Mouse (Mus musculus): Measurements from ENCODE around the gene Trim14. TPM values are rescaled to one million over a fixed set of nuclear protein-coding genes. Genes with fewer than 3 reads are reported as not detected.

Trim14 gene
- polyA plus RNA-seq, 1 experiment from 2014 or later, result 2.4 TPM

DNA sequence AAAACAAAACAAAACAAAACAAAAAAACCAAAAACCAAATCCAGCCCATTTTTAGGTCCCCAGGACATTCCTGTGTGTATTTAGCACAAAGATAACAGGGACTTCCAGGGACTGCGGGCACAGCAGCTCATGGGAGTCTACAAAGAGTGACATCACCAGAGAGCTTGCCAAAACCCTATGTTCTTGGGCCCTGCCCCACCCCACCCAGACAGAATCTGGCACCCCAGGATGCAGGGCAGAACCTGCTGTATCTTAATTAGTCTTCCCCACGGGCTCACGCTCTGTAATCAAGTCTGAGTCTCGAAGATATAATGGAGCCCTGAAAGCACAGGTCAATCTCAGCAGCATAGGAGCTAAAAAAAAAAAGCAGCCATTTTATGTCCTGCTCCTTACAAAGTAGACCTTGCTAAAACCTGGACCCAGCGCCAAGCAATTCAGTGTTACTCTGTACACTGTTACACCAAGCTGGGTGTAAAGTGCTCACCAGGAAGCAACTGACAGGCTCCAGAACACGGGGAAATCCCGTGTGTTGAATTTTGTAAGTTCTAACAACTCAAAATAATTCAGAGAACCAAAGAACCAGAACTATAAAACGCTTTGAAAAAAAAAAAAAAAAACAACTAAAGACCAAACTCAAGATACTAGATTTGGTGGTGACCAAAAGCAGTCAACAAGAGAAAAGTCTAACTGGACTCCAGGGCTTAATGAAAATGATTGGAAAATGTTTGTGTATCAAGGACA lies 31.2 kb upstream of the Trim14 start:
- DNase-seq, result no peak

DNA sequence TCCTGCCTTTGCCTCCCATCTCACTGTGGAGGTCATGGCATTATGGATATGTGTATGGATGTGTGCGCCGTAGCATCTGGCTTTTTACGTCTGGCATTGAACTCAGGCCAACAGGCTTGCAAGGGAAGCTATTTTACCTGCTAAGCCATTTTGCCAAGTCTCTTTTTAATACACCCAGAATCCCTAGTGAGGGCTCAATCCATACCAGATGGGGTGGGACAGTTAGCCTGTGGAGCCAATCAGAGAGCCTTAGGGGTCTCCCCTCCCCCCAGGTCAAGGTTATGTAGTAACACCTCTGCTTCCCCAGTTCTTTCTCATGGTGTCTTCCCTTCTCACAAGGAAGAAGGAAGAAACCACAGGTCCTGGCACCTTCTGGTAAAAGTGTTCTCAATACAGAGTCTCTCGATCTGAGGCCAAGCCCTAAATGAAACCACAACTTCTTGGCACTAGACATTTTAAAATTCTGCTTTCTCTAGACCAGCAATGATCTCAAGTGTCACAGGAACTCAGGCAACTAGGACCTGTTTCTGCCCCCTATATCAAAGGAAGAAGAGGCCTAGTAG lies 29.5 kb upstream of the Trim14 start:
- no peak overlapping the region for H3K27ac ChIP-seq (replicated peaks; ENCODE audit: low read depth, low read length)
- H3K27me3 ChIP-seq (ENCODE audit: control insufficient read depth, insufficient read depth, low read length), result no peaks in the 10 kb centered on the region
- no peak overlapping the region for H3K9ac ChIP-seq (replicated peaks; ENCODE audit: low read length)
- ATAC-seq (ENCODE audit: low FRiP score, low TSS enrichment) (no peak), DNase-seq (no peak)
- no peak overlapping the region for H3K4me2 ChIP-seq (ENCODE audit: low read length)
- H3K4me1 ChIP-seq (ENCODE audit: control insufficient read depth, insufficient read depth, low read length), result 0 out of 2 replicates have a peak, but pooled peaks cover 2% of the 10 kb centered on the region
- H3K36me3 ChIP-seq (ENCODE audit: control insufficient read depth, insufficient read depth, low read length), result no peaks in the 10 kb centered on the region
- WGBS, result 95% methylated on average over 4 of the region's 4 CpGs
- no peaks in the 10 kb centered on the region for H3K9me3 ChIP-seq (ENCODE audit: control insufficient read depth, low read length)
- H3K4me3 ChIP-seq (replicated peaks; ENCODE audit: low read depth, low read length), result no peak overlapping the region

More for the DNA sequence above, 31.2 kb upstream of the Trim14 start:
- H3K36me3 ChIP-seq (ENCODE audit: control insufficient read depth, insufficient read depth, low read length), result no peaks in the 10 kb centered on the region
- H3K27me3 ChIP-seq (ENCODE audit: control insufficient read depth, insufficient read depth, low read length), result no peaks in the 10 kb centered on the region
- H3K4me3 ChIP-seq (replicated peaks; ENCODE audit: low read depth, low read length), result no peak overlapping the region
- 74% methylated on average over 8 of the region's 8 CpGs for WGBS
- 0 out of 2 replicates have a peak, but pooled peaks cover 2% of the 10 kb centered on the region for H3K4me1 ChIP-seq (ENCODE audit: control insufficient read depth, insufficient read depth, low read length)
- H3K9ac ChIP-seq (replicated peaks; ENCODE audit: low read length), result no peak overlapping the region
- H3K4me2 ChIP-seq (ENCODE audit: low read length), result no peak overlapping the region
- no peaks in the 10 kb centered on the region for H3K9me3 ChIP-seq (ENCODE audit: control insufficient read depth, low read length)
- H3K27ac ChIP-seq (replicated peaks; ENCODE audit: low read depth, low read length), result no peak overlapping the region
- no peak for ATAC-seq (ENCODE audit: low FRiP score, low TSS enrichment)

DNA sequence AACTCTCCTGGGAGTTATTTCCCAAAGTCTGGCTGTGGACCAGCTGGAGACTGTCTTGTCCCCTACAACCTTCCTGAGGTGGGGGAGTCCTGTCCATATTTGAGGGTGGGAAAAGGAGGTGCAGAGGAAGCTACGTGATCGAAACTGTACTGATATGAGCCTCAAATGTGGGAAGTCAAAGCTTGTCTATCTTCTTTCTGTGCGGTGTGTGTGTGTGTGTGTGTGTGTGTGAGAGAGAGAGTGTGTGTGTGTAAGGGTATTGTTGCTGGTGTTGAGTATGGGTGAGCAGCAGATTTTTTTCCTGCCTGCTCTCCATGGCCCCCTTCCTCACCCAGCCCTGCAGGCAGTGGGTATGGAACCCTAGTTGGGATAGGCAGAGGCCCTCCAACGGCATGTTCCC lies 28.3 kb upstream of the Trim14 start:
- DNase-seq, result no peak
- no peak overlapping the region for H3K4me2 ChIP-seq (ENCODE audit: low read length)
- 91% methylated on average over 4 of the region's 4 CpGs for WGBS

DNA sequence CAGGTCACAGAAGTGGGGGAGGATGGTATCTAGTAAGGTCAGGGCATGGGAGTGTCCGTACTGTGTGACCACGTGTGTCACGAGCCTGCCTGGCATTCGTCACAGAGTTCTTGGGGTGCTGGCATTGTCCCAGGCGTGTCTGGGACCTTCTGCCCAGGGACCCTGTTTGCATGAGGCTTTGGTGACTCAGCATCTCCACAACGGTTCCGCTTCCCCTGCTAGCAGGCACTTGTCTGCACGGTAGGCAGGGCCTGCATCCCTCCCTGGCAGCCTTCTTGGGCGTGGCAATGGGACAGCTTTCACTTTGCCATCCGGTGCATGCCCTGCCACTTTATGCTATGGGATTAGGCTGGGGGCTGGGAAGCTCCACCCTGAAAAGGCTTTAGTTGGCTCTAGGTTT lies 27.9 kb upstream of the Trim14 start:
- H3K9me3 ChIP-seq (ENCODE audit: control insufficient read depth, low read length), result no peaks in the 10 kb centered on the region
- DNase-seq (no peak), ATAC-seq (ENCODE audit: low FRiP score, low TSS enrichment) (no peak)
- 61% methylated on average over 10 of the region's 10 CpGs for WGBS
- no peak overlapping the region for H3K4me3 ChIP-seq (replicated peaks; ENCODE audit: low read depth, low read length)
- no peak overlapping the region for H3K27ac ChIP-seq (replicated peaks; ENCODE audit: low read depth, low read length)
- H3K27me3 ChIP-seq (ENCODE audit: control insufficient read depth, insufficient read depth, low read length), result no peaks in the 10 kb centered on the region
- no peaks in the 10 kb centered on the region for H3K36me3 ChIP-seq (ENCODE audit: control insufficient read depth, insufficient read depth, low read length)
- H3K4me1 ChIP-seq (ENCODE audit: control insufficient read depth, insufficient read depth, low read length), result no peaks in the 10 kb centered on the region
- no peak overlapping the region for H3K4me2 ChIP-seq (ENCODE audit: low read length)
- H3K9ac ChIP-seq (replicated peaks; ENCODE audit: low read length), result no peak overlapping the region

More for the DNA sequence above, 28.3 kb upstream of the Trim14 start:
- 0 out of 2 replicates have a peak, but pooled peaks cover under 1% of the 10 kb centered on the region for H3K4me1 ChIP-seq (ENCODE audit: control insufficient read depth, insufficient read depth, low read length)
- H3K36me3 ChIP-seq (ENCODE audit: control insufficient read depth, insufficient read depth, low read length), result no peaks in the 10 kb centered on the region
- H3K9me3 ChIP-seq (ENCODE audit: control insufficient read depth, low read length), result no peaks in the 10 kb centered on the region
- H3K9ac ChIP-seq (replicated peaks; ENCODE audit: low read length), result no peak overlapping the region
- H3K27me3 ChIP-seq (ENCODE audit: control insufficient read depth, insufficient read depth, low read length), result no peaks in the 10 kb centered on the region
- no peak for ATAC-seq (ENCODE audit: low FRiP score, low TSS enrichment)
- no peak overlapping the region for H3K27ac ChIP-seq (replicated peaks; ENCODE audit: low read depth, low read length)
- no peak overlapping the region for H3K4me3 ChIP-seq (replicated peaks; ENCODE audit: low read depth, low read length)

DNA sequence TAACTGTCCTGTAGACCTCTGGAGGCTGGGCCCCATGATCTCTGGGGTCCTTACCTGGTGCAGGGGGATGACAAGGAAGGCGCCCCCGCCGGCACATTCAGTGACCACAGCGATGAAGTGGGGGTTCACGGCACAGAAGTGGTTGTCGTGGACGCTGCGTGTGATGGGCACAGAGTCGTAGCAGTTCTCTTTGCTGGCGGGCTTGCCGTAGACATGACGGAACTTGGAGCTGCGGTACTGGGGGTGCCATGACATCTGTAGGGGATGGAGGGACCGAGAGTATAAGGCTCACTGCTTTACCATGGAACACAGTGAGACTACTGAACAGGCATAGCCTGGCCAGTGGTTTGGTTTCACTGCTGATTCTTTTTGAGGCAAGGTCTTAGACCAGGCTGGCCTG lies 26.9 kb upstream of the Trim14 start:
- H3K27ac ChIP-seq (replicated peaks; ENCODE audit: low read depth, low read length), result no peak overlapping the region
- DNase-seq (no peak), ATAC-seq (ENCODE audit: low FRiP score, low TSS enrichment) (no peak)
- no peaks in the 10 kb centered on the region for H3K27me3 ChIP-seq (ENCODE audit: control insufficient read depth, insufficient read depth, low read length)
- no peaks in the 10 kb centered on the region for H3K4me1 ChIP-seq (ENCODE audit: control insufficient read depth, insufficient read depth, low read length)
- 97% methylated on average over 14 of the region's 14 CpGs for WGBS
- H3K36me3 ChIP-seq (ENCODE audit: control insufficient read depth, insufficient read depth, low read length), result no peaks in the 10 kb centered on the region
- no peaks in the 10 kb centered on the region for H3K9me3 ChIP-seq (ENCODE audit: control insufficient read depth, low read length)
- no peak overlapping the region for H3K9ac ChIP-seq (replicated peaks; ENCODE audit: low read length)
- no peak overlapping the region for H3K4me3 ChIP-seq (replicated peaks; ENCODE audit: low read depth, low read length)
- no peak overlapping the region for H3K4me2 ChIP-seq (ENCODE audit: low read length)

DNA sequence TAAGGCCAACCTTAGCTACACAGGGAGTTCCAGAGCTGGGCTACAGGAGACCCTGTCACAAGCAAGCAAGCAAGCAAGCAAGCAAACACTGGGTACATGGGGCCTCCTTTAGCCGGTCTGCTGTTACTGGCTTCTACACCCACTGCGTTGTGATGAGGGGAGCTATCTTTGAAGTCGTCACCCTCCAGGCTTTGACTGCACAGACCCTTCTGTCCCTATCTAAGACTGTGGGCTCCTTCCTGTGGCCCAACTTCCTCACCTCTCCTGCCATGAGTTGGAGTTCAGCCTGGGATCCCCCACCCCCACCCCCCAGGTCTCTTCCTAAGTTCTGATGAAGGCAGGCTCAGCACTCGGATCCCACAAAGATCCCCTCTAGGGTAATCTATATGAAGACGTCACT lies 26.1 kb upstream of the Trim14 start:
- H3K9me3 ChIP-seq (ENCODE audit: control insufficient read depth, low read length), result no peaks in the 10 kb centered on the region
- ATAC-seq (ENCODE audit: low FRiP score, low TSS enrichment) (no peak), DNase-seq (no peak)
- H3K27ac ChIP-seq (replicated peaks; ENCODE audit: low read depth, low read length), result no peak overlapping the region
- no peak overlapping the region for H3K4me3 ChIP-seq (replicated peaks; ENCODE audit: low read depth, low read length)
- no peak overlapping the region for H3K4me2 ChIP-seq (ENCODE audit: low read length)
- WGBS, result 69% methylated on average over 5 of the region's 5 CpGs
- H3K9ac ChIP-seq (replicated peaks; ENCODE audit: low read length), result no peak overlapping the region
- H3K36me3 ChIP-seq (ENCODE audit: control insufficient read depth, insufficient read depth, low read length), result no peaks in the 10 kb centered on the region
- no peaks in the 10 kb centered on the region for H3K4me1 ChIP-seq (ENCODE audit: control insufficient read depth, insufficient read depth, low read length)
- H3K27me3 ChIP-seq (ENCODE audit: control insufficient read depth, insufficient read depth, low read length), result no peaks in the 10 kb centered on the region

DNA sequence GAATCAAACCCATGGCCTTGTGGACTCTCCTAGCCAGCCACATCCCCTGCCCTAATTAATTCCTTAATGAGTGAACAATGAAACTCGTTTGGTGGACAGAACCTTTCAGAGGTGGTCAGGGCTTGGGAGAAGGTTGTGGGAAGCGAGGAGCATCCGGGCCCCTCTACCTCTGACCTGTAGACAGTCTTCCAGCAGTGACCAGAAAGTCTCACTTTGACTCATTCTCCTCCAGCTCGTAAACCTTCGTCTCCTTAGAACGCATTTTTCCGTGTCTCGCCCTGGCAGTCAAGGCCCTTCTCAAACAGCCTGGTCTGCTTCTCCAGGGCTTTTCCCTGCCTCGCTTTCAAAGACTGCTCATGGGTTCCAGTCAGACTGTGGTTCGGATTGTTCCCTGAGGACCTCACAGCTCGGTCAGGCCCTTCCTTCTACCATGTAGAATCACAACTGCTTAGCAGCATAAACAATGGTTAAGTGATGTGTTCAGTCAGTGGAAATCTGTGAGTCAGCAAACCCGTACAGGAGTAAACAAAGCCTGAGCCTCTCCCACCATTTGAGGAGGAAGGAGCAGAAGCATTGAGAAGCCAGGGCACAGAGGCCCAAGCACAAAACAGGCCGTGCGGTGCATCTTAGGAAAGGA lies 24.2 kb upstream of the Trim14 start:
- no peak for DNase-seq
- Histone ChIP-seq H3K9ac (replicated peaks; ENCODE audit: low read length) (no peak overlapping the region), H3K27ac (replicated peaks; ENCODE audit: low read depth, low read length) (no peak overlapping the region), H3K36me3 (ENCODE audit: control insufficient read depth, insufficient read depth, low read length) (no peaks in the 10 kb centered on the region), H3K4me2 (ENCODE audit: low read length) (no peak overlapping the region), H3K9me3 (ENCODE audit: control insufficient read depth, low read length) (no peaks in the 10 kb centered on the region), H3K4me1 (ENCODE audit: control insufficient read depth, insufficient read depth, low read length) (no peaks in the 10 kb centered on the region), H3K4me3 (replicated peaks; ENCODE audit: low read depth, low read length) (no peak overlapping the region), H3K27me3 (ENCODE audit: control insufficient read depth, insufficient read depth, low read length) (no peaks in the 10 kb centered on the region)
- WGBS, result 84% methylated on average over 14 of the region's 14 CpGs
- no peak for ATAC-seq (ENCODE audit: low FRiP score, low TSS enrichment)

DNA sequence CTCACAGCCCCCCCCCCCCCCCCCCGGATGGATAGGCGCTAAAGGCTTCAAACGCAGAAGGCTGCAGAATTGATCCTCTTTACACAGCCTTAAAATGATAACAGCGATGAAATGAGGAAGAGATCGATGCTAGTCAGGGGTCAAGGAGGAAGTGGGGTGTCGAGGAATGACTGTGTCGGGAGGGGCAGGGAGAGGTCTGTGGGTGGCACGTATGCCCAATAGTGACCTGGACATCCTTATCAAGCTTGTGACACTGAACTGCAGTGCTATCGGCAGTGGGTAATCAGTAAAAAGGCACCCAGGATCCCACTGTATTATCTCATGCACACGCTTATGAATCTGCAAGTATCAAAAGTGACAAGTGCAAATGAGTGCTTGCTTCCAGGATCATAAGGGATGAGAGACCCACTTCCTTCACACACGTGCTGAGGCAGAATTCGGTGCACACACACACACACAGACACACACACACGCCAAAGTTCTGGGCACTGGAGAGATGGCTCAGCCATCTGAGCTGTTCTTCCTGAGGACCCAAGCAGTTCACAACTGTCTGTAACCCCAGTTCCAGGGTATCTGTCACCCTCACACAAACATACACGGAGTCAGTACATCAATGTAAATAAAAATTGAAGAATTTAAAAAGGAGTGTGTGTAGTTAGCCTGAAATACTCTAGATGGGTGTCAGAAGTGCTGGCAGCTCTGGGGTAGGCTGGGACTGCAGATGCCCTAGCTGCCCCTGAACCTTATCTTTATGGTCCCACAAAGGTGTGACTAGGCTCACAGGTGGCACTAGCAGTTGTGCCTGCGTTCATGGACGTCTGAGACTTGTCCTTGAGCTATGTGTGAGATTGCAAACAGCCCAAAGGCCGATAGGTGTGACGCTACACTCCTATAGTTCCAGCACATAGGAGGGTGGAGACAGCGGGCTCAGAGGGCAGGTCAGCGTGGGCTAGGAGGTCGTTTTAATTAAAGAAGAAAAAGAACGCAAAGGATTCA lies 23.0 kb upstream of the Trim14 start:
- H3K4me3 ChIP-seq (replicated peaks; ENCODE audit: low read depth, low read length), result no peak overlapping the region
- H3K27ac ChIP-seq (replicated peaks; ENCODE audit: low read depth, low read length), result no peak overlapping the region
- H3K9ac ChIP-seq (replicated peaks; ENCODE audit: low read length), result no peak overlapping the region
- no peak overlapping the region for H3K4me2 ChIP-seq (ENCODE audit: low read length)
- H3K4me1 ChIP-seq (ENCODE audit: control insufficient read depth, insufficient read depth, low read length), result no peaks in the 10 kb centered on the region
- no peaks in the 10 kb centered on the region for H3K36me3 ChIP-seq (ENCODE audit: control insufficient read depth, insufficient read depth, low read length)
- ATAC-seq (ENCODE audit: low FRiP score, low TSS enrichment), result no peak
- no peaks in the 10 kb centered on the region for H3K27me3 ChIP-seq (ENCODE audit: control insufficient read depth, insufficient read depth, low read length)
- WGBS, result 79% methylated on average over 22 of the region's 22 CpGs
- no peak for DNase-seq
- no peaks in the 10 kb centered on the region for H3K9me3 ChIP-seq (ENCODE audit: control insufficient read depth, low read length)
